Mouse (Mus musculus): ENCODE results near the gene Tspan9.

The Tspan9 gene

GRCm38 (mm10) chr6:127911687-127912086, 231.7 kb downstream of the Tspan9 start:
- DNase-seq, result no peak

Measured in right cerebral cortex, postnatal 4 days (tissue).